Mouse (Mus musculus): ENCODE data around the gene Ntf3.

The Ntf3 gene

GRCm38 (mm10) chr6:126106051-126106797 is 60.5 kb downstream of the Ntf3 start:
- 0 out of 2 replicates have a peak, but pooled peaks have one; percentile 16 for ATAC-seq (ENCODE audit: low TSS enrichment)

- no peak for ATAC-seq (ENCODE audit: low TSS enrichment)
Observed at GRCm38 (mm10) chr6:126105083-126105740, 61.5 kb downstream of the Ntf3 start.

- no peak for ATAC-seq (ENCODE audit: low TSS enrichment)
Observed at GRCm38 (mm10) chr6:126102571-126102970, 64.1 kb downstream of the Ntf3 start.

GRCm38 (mm10) chr6:126102007-126102406 is 64.7 kb downstream of the Ntf3 start:
- ATAC-seq (ENCODE audit: low TSS enrichment), result no peak

GRCm38 (mm10) chr6:126100579-126100978 is 66.1 kb downstream of the Ntf3 start:
- ATAC-seq (ENCODE audit: low TSS enrichment), result no peak

- ATAC-seq (ENCODE audit: low TSS enrichment), result no peak
Observed at GRCm38 (mm10) chr6:126097471-126097870, 69.2 kb downstream of the Ntf3 start.

- peak; percentile 90 for ATAC-seq (ENCODE audit: low TSS enrichment)
Observed at GRCm38 (mm10) chr6:126096085-126096484, 70.6 kb downstream of the Ntf3 start.

- no peak for ATAC-seq (ENCODE audit: low TSS enrichment)
Observed at GRCm38 (mm10) chr6:126095041-126095440, 71.7 kb downstream of the Ntf3 start.

GRCm38 (mm10) chr6:126092026-126092425 is 74.7 kb downstream of the Ntf3 start:
- ATAC-seq (ENCODE audit: low TSS enrichment), result no peak

- ATAC-seq (ENCODE audit: low TSS enrichment), result no peak
Observed at GRCm38 (mm10) chr6:126090063-126090462, 76.6 kb downstream of the Ntf3 start.

GRCm38 (mm10) chr6:126088489-126089265 is 78.0 kb downstream of the Ntf3 start:
- ATAC-seq (ENCODE audit: low TSS enrichment), result no peak

GRCm38 (mm10) chr6:126086321-126086950 is 80.3 kb downstream of the Ntf3 start:
- no peak for ATAC-seq (ENCODE audit: low TSS enrichment)

- no peak for ATAC-seq (ENCODE audit: low TSS enrichment)
Observed at GRCm38 (mm10) chr6:126080531-126080930, 86.2 kb downstream of the Ntf3 start.

GRCm38 (mm10) chr6:126057706-126058105 is 109.0 kb downstream of the Ntf3 start:
- ATAC-seq (ENCODE audit: low TSS enrichment), result no peak

- no peak for ATAC-seq (ENCODE audit: low TSS enrichment)
Observed at GRCm38 (mm10) chr6:126053136-126053535, 113.6 kb downstream of the Ntf3 start.

All from frontal cortex, adult (tissue).